Mouse (Mus musculus): ENCODE measurements around the gene Uqcc2. TPM values are rescaled to one million over a fixed set of nuclear protein-coding genes. Genes with fewer than 3 reads are reported as not detected.

Gene Uqcc2
- total and polyA plus RNA-seq, 3 experiments, result 176 to 329 TPM; not detected in 1

DNA sequence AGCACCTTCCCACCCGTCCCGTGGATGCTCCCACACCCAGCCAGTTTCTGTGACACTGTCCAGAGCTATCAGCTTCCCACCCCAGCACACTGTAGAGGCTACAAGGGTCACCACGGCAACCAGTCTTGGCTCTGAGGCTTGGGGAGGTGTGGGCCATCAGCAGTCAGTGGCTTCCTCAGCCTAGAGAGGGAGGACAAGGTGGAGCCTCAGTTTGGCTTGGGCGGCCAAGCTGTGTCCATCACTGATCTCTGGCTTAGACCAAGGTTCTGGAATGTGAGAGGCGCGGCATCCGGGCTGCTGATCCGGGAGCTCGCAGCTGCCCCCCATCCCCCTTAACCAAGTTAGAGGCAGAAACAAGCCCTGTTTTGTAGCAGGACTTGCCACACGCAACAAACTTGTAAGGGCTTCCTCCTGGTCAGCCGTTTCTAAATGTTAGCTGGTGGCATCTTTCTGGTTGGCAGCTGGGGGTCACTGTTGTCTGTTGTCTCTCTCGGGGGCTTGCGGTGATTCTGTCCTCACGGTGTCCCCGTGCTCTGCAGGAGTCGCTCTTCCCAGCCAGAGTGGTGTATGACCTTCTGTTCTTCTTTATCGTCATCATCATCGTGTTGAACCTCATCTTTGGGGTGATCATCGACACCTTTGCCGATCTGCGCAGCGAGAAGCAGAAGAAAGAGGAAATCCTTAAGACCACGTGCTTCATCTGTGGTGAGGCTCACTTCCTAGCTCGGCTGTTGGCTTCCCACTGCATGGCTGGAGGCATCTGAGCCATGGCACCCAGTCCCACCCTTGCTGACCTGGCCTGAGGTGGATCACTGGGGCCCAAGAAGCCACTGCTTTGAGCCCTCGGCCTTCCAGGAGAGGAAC is 14.8 kb downstream of the Uqcc2 start:
- TF ChIP-seq ZNF384 (IDR thresholded peaks at IDR 0.05; ENCODE audit: low read depth, low read length), result no peak
- TF ChIP-seq CHD2 (IDR thresholded peaks at IDR 0.05; ENCODE audit: low read length), result no peak
- TF ChIP-seq TCF12 (IDR thresholded peaks at IDR 0.05; ENCODE audit: low read depth, low read length), result no peak
- TF ChIP-seq HCFC1 (IDR thresholded peaks at IDR 0.05; ENCODE audit: low read depth, low read length), result no peak
- TF ChIP-seq TAL1 (IDR thresholded peaks at IDR 0.05; ENCODE audit: low read length), result no peak
- TF ChIP-seq NRF1 (IDR thresholded peaks at IDR 0.05; ENCODE audit: insufficient read depth, low read depth, low read length, poor library complexity, severe bottlenecking), result no peak
- TF ChIP-seq JUND (IDR thresholded peaks at IDR 0.05; ENCODE audit: low read depth, low read length), result no peak
- TF ChIP-seq BHLHE40 (IDR thresholded peaks at IDR 0.05; ENCODE audit: borderline replicate concordance, low read depth, low read length), result no peak
- no peak for TF ChIP-seq GATA1 (IDR thresholded peaks at IDR 0.05; ENCODE audit: low read depth, low read length)
- TF ChIP-seq NELFE (IDR thresholded peaks at IDR 0.05; ENCODE audit: low read depth, low read length), result no peak
- TF ChIP-seq SMC3 (IDR thresholded peaks at IDR 0.05; ENCODE audit: low read depth, low read length), result no peak
- no peak for TF ChIP-seq CHD1 (IDR thresholded peaks at IDR 0.05; ENCODE audit: low read depth, low read length)
- no peak for TF ChIP-seq KAT2A (conservative IDR thresholded peaks at IDR 0.05; ENCODE audit: low read depth, low read length)
- TF ChIP-seq MAZ (IDR thresholded peaks at IDR 0.05; ENCODE audit: low read depth, low read length), result no peak
- TF ChIP-seq SIN3A (IDR thresholded peaks at IDR 0.05; ENCODE audit: low read length), result no peak
- peaks cover 0 to under 1% of the 10 kb centered on the region in 2 experiments; a peak in 1 of 4 replicates for H3K36me3 ChIP-seq (ENCODE audit: control insufficient read depth in 1 of 2, insufficient read depth in 2 of 2, low read length in 2 of 2)
- no peak overlapping the region for H3K4me3 ChIP-seq (ENCODE audit: control insufficient read depth in 1 of 2, insufficient read depth in 1 of 2, low read depth in 2 of 2, low read length in 2 of 2)
- no peak overlapping the region for H3K9ac ChIP-seq (ENCODE audit: control insufficient read depth, low read depth, low read length, poor library complexity, severe bottlenecking)
- H3K27me3 ChIP-seq (ENCODE audit: control insufficient read depth in 1 of 2, insufficient read depth in 2 of 2, low read length in 2 of 2), result no peaks in the 10 kb centered on the region
- H3K79me2 ChIP-seq (ENCODE audit: control insufficient read depth, insufficient read depth, low read length, poor library complexity), result no peaks in the 10 kb centered on the region
- no peak for DNase-seq (ENCODE audit: low read depth, low spot score)
- no peak overlapping the region for H3K27ac ChIP-seq (ENCODE audit: control insufficient read depth, low read depth, low read length)
- 0 out of 4 replicates have a peak, but pooled peaks cover 0 to 3% of the 10 kb centered on the region in 2 experiments for H3K4me1 ChIP-seq (ENCODE audit: control insufficient read depth in 1 of 2, insufficient read depth in 2 of 2, low read length in 2 of 2)
- H3K9me3 ChIP-seq (replicated peaks; ENCODE audit: insufficient read depth, low read length), result no peaks in the 10 kb centered on the region

DNA sequence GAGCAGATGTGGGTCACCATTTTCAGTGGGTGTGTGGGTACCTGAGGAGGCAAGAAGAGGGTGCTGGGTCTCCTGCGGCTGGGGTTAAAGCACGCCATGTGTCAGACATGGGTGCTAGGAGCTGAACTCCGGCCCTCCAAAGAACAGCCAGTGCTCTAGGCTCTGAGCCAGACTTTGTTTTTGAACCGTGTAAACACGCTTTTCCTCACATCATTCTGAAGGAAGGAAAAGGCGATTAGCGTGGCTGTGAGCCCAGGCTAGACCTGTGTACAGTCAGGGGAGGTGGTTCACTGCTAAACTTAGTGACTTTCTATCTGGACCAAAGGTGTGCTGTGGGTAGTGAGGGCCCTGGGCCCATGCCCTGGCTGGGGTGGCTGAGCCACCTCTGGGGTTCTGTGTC is 23.6 kb downstream of the Uqcc2 start:
- TF ChIP-seq MAFK (IDR thresholded peaks at IDR 0.05; ENCODE audit: borderline replicate concordance, low read depth, low read length) (no peak), CHD1 (IDR thresholded peaks at IDR 0.05; ENCODE audit: low read depth, low read length) (no peak), JUND (IDR thresholded peaks at IDR 0.05; ENCODE audit: low read depth, low read length) (no peak), USF1 (IDR thresholded peaks at IDR 0.05; ENCODE audit: low read depth, low read length) (no peak), MYB (IDR thresholded peaks at IDR 0.05; ENCODE audit: low read depth, low read length) (no peak)
- Histone ChIP-seq H3K4me3 (ENCODE audit: control insufficient read depth in 1 of 2, insufficient read depth in 1 of 2, low read depth in 2 of 2, low read length in 2 of 2) (no peak overlapping the region), H3K9ac (ENCODE audit: control insufficient read depth, low read depth, low read length, poor library complexity, severe bottlenecking) (no peak overlapping the region), H3K27ac (ENCODE audit: control insufficient read depth, low read depth, low read length) (no peak overlapping the region), H3K4me1 (ENCODE audit: control insufficient read depth in 1 of 2, insufficient read depth in 2 of 2, low read length in 2 of 2) (no peaks in the 10 kb centered on the region), H3K36me3 (ENCODE audit: control insufficient read depth in 1 of 2, insufficient read depth in 2 of 2, low read length in 2 of 2) (no peaks in the 10 kb centered on the region), H3K27me3 (ENCODE audit: control insufficient read depth in 1 of 2, insufficient read depth in 2 of 2, low read length in 2 of 2) (no peaks in the 10 kb centered on the region), H3K79me2 (ENCODE audit: control insufficient read depth, insufficient read depth, low read length, poor library complexity) (no peaks in the 10 kb centered on the region), H3K9me3 (replicated peaks; ENCODE audit: insufficient read depth, low read length) (no peaks in the 10 kb centered on the region)
- DNase-seq (ENCODE audit: low read depth, low spot score), result no peak

Data from MEL (cell line).